Mouse (Mus musculus): ENCODE results near the gene Wasl. TPM values are rescaled to one million over a fixed set of nuclear protein-coding genes. Genes with fewer than 3 reads are reported as not detected.

Gene Wasl
- polyA plus RNA-seq, 2 experiments: 30.8 to 57.6 TPM

DNA sequence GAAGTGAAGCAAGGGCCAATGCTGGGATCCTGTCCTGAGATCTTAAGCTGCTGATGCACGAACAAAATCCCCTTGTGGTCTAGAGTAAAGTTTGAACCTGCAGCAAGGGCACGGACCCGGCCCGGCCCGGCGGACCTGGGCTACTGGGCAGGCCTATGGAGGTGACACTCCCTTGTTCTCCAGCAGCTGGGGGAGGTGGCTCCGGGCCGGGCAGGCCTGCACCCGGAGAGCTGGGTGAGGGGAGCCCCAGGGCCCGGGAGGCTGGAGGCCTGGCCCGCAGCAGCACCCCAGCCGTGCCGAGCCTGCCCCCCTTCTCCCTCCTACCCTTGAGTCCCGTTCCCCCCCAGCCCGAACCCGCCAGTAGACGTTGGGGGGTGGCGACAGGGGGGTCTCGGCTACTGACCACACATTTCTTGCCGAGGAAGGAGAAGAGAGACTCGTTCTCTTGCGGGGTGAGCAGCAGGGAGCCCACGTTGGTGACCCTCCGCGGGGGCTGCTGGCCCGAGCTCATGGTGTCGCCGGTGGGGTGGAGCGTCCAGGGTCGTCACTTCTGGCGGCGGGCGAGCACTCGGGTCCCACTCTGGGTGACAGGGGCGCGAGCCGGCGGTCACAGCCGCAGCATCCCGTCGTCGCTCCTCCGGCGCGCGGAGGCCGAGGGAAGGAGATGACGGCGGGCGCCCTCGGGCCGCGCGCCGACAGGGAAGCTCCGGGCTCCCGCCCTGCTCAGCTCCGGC lies 509 bp downstream of the Wasl start:
- H3K9ac ChIP-seq (ENCODE audit: low read depth, low read length, severe bottlenecking): peak overlapping the region; percentile 94
- ATAC-seq (ENCODE audit: low FRiP score, low read depth): peak; percentile 12
- no peaks in the 10 kb centered on the region for H3K9me3 ChIP-seq (ENCODE audit: control insufficient read depth, low read length)
- peak overlapping the region; percentile 98 for H3K27ac ChIP-seq (replicated peaks; ENCODE audit: low read depth, low read length)
- peak overlapping the region; percentile 97 for H3K4me3 ChIP-seq (replicated peaks; ENCODE audit: low read length)
- H3K4me2 ChIP-seq (replicated peaks; ENCODE audit: low read depth, low read length, severe bottlenecking): peak overlapping the region; percentile 62
- H3K27me3 ChIP-seq (ENCODE audit: control insufficient read depth, insufficient read depth, low read length): no peaks in the 10 kb centered on the region
- H3K4me1 ChIP-seq (ENCODE audit: control insufficient read depth, insufficient read depth, low read length): peaks cover 10% of the 10 kb centered on the region
- no peak for DNase-seq (ENCODE audit: low spot score)
- no peaks in the 10 kb centered on the region for H3K36me3 ChIP-seq (ENCODE audit: control insufficient read depth, insufficient read depth, low read length)
- no peak for TF ChIP-seq POLR2A (IDR thresholded peaks at IDR 0.05; ENCODE audit: borderline replicate concordance, extremely low read depth, insufficient read depth, insufficient read length)
- under 1% methylated on average over 26 of the region's 58 CpGs for WGBS

DNA sequence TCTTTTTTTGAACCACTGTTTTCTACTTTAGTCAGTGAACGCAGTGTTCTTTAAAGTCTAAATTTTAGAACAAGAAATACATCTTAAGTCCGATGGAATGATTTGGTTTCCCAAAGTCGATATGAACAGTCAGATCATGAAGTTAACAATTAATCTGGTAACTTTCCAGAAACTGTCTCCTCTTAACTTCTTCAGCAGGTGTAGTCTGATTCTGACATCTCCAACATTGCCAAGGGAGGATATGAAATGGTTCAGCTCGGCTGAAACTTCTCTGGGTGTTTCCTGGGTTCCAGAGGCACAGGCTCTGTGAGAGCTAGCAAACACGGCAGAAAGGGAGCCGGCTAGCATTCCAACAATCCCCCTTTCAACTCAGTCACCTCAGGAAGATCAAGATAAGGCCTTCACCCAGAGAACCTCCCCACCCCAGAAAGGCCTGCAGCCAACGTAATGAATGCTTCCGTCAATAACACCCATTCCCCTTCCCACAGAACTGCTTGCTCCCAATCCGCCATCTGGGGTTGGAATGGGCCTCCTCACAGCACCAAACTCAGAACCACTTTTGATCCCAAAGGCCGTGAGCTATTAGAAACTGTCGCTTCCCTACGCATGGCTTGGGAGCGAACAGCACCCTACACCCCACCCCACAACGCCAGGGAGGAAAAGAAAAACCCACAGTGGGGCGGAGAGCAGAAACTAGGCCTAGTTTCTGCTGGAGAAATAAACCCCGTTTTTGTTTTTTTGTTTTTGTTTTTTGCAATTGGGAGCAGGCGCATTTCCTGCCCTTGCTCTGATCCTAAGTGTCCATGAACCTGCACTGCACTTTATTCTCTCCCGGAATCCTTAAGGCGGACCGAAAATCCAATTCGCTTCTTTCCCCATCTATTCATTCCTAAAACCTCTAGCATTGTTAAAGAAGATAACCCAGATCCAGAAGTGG lies 1.3 kb downstream of the Wasl start:
- no peak for TF ChIP-seq POLR2A (IDR thresholded peaks at IDR 0.05; ENCODE audit: borderline replicate concordance, extremely low read depth, insufficient read depth, insufficient read length)
- ATAC-seq (ENCODE audit: low FRiP score, low read depth): no peak
- WGBS: 10% methylated on average over 21 of the region's 21 CpGs
- Histone ChIP-seq H3K9me3 (ENCODE audit: control insufficient read depth, low read length) (no peaks in the 10 kb centered on the region), H3K4me1 (ENCODE audit: control insufficient read depth, insufficient read depth, low read length) (peaks cover 10% of the 10 kb centered on the region), H3K4me3 (replicated peaks; ENCODE audit: low read length) (peak overlapping the region; percentile 97), H3K27ac (replicated peaks; ENCODE audit: low read depth, low read length) (peak overlapping the region; percentile 98), H3K4me2 (replicated peaks; ENCODE audit: low read depth, low read length, severe bottlenecking) (peak overlapping the region; percentile 62), H3K27me3 (ENCODE audit: control insufficient read depth, insufficient read depth, low read length) (no peaks in the 10 kb centered on the region), H3K36me3 (ENCODE audit: control insufficient read depth, insufficient read depth, low read length) (no peaks in the 10 kb centered on the region), H3K9ac (ENCODE audit: low read depth, low read length, severe bottlenecking) (peak overlapping the region; percentile 94)
- DNase-seq (ENCODE audit: low spot score): no peak

DNA sequence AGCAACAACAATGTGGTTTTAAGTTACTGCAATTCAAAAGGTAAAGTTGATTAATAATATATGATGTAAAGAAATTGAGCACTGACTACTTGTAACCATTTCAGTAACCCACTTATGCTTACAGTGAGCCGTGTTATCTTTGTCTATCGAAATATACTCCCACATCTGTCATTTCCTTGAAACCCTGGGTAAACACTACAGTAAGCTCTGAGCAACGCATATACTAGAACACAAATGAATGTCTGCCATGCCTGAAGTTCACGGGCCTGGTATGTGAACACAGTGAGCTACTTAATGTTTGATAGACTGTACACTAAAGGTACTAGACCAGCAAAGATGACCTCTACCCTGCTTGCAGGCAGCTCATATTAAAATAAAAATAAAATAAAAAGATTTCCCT lies 2.3 kb downstream of the Wasl start:
- TF ChIP-seq POLR2A (IDR thresholded peaks at IDR 0.05; ENCODE audit: borderline replicate concordance, extremely low read depth, insufficient read depth, insufficient read length): no peak
- Histone ChIP-seq H3K27me3 (ENCODE audit: control insufficient read depth, insufficient read depth, low read length) (no peaks in the 10 kb centered on the region), H3K4me1 (ENCODE audit: control insufficient read depth, insufficient read depth, low read length) (peaks cover 10% of the 10 kb centered on the region), H3K9me3 (ENCODE audit: control insufficient read depth, low read length) (no peaks in the 10 kb centered on the region), H3K36me3 (ENCODE audit: control insufficient read depth, insufficient read depth, low read length) (0 out of 2 replicates have a peak, but pooled peaks cover 2% of the 10 kb centered on the region), H3K27ac (replicated peaks; ENCODE audit: low read depth, low read length) (no peak overlapping the region), H3K9ac (ENCODE audit: low read depth, low read length, severe bottlenecking) (no peak overlapping the region), H3K4me2 (replicated peaks; ENCODE audit: low read depth, low read length, severe bottlenecking) (peak overlapping the region; percentile 21; the same call in 1 of the 2 replicates), H3K4me3 (replicated peaks; ENCODE audit: low read length) (no peak overlapping the region)
- ATAC-seq (ENCODE audit: low FRiP score, low read depth) (no peak), DNase-seq (ENCODE audit: low spot score) (no peak)
- 76% methylated on average over 4 of the region's 4 CpGs for WGBS

DNA sequence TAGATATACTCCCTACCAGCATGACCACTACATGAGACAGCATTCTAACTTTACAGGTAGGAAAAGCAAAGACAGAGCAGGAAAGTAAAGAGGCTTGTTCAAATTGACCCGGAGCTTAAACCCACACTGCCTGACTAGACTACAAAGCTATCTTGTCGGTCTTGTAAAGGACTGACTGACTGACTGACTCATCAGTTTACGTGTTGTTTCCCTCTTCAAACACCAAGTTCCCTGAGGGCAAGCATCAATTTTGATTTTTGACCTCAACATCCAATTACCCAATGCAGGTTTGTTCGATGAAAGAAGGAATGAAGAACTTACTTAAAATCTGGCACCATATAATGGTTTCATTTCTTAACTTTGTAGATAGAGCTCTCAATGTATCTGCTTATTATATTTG lies 2.9 kb downstream of the Wasl start:
- Histone ChIP-seq H3K36me3 (ENCODE audit: control insufficient read depth, insufficient read depth, low read length) (0 out of 2 replicates have a peak, but pooled peaks cover 3% of the 10 kb centered on the region), H3K27ac (replicated peaks; ENCODE audit: low read depth, low read length) (no peak overlapping the region), H3K9me3 (ENCODE audit: control insufficient read depth, low read length) (no peaks in the 10 kb centered on the region), H3K4me3 (replicated peaks; ENCODE audit: low read length) (no peak overlapping the region), H3K9ac (ENCODE audit: low read depth, low read length, severe bottlenecking) (no peak overlapping the region), H3K27me3 (ENCODE audit: control insufficient read depth, insufficient read depth, low read length) (no peaks in the 10 kb centered on the region), H3K4me2 (replicated peaks; ENCODE audit: low read depth, low read length, severe bottlenecking) (no peak overlapping the region), H3K4me1 (ENCODE audit: control insufficient read depth, insufficient read depth, low read length) (peaks cover 10% of the 10 kb centered on the region)
- no peak for TF ChIP-seq POLR2A (IDR thresholded peaks at IDR 0.05; ENCODE audit: borderline replicate concordance, extremely low read depth, insufficient read depth, insufficient read length)
- no peak for DNase-seq (ENCODE audit: low spot score)
- 86% methylated on average over 4 of the region's 4 CpGs for WGBS
- ATAC-seq (ENCODE audit: low FRiP score, low read depth): no peak

DNA sequence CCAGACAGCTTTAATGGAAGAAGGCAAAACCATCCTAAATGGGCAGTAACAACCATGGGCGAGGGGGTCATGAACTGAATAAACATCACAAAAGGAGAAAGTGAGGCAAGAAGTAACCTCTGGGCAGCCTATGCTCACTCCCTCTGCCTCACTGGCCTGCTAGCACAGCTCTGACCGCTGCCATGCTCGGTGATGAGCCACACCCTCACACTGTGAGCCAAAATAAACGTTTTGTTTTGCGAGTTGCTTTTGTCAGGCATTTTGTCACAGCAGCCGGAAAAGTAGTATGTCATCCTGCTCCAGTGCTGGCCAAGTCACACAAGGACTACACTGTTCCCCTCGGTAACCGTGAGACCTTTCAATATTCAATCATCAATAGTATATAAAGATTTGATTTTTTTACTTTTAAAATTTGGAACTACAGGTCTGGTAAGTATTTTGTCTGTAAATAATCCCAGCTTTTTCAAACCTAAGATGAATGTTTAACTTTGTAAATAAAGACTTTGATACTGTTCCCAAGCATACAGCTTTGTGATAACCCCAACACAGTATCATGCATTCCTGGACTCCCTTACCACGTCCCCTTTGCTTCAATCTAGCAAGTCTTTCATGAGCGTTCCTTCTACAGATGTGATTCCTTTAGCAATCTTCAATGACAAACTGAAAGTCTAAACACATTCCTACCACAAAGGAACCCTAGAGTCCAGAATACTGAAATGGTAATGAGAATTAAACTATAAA lies 7.0 kb downstream of the Wasl start:
- 81% methylated on average over 10 of the region's 10 CpGs for WGBS
- no peak for TF ChIP-seq POLR2A (IDR thresholded peaks at IDR 0.05; ENCODE audit: borderline replicate concordance, extremely low read depth, insufficient read depth, insufficient read length)
- peaks cover 7% of the 10 kb centered on the region for H3K4me1 ChIP-seq (ENCODE audit: control insufficient read depth, insufficient read depth, low read length)
- H3K27ac ChIP-seq (replicated peaks; ENCODE audit: low read depth, low read length): no peak overlapping the region
- DNase-seq (ENCODE audit: low spot score) (no peak), ATAC-seq (ENCODE audit: low FRiP score, low read depth) (no peak)
- H3K4me2 ChIP-seq (replicated peaks; ENCODE audit: low read depth, low read length, severe bottlenecking): no peak overlapping the region
- H3K27me3 ChIP-seq (ENCODE audit: control insufficient read depth, insufficient read depth, low read length): no peaks in the 10 kb centered on the region
- H3K9ac ChIP-seq (ENCODE audit: low read depth, low read length, severe bottlenecking): no peak overlapping the region
- H3K4me3 ChIP-seq (replicated peaks; ENCODE audit: low read length): no peak overlapping the region
- 0 out of 2 replicates have a peak, but pooled peaks cover 3% of the 10 kb centered on the region for H3K36me3 ChIP-seq (ENCODE audit: control insufficient read depth, insufficient read depth, low read length)
- H3K9me3 ChIP-seq (ENCODE audit: control insufficient read depth, low read length): no peaks in the 10 kb centered on the region
